ENCODE assay signal across 32 mouse cellular contexts in genomic region chr2:148245575-148245974, GRCm38 (mm10).
"Had no signal": no experiment of that assay in that cellular context is flagged by ENCODE, and none has a peak within 500 bp of the region (broad histone marks: within the 10 kb centered on the region; RNA-seq: fewer than 3 reads in every experiment).

No protein-coding gene starts in this region.

- H3K36me3 ChIP-seq: heart, embryonic 10.5 days; heart, embryonic 12.5 days; heart, embryonic 13.5 days; heart, embryonic 15.5 days; hindbrain, embryonic 10.5 days; hindbrain, embryonic 12.5 days; hindbrain, embryonic 13.5 days; hindbrain, embryonic 15.5 days; intestine, embryonic 15.5 days had no signal

- DNase-seq: heart, adult 18-20 months; heart, adult 2 months; heart, postnatal 10 days; heart, postnatal 14 days; heart, postnatal 36 days; heart, postnatal 4 days; kidney, adult 11 months; kidney, adult 18-20 months; kidney, adult 2 months; kidney, adult 8-10 months; kidney, postnatal 10 days; kidney, postnatal 4 days; layer of hippocampus, adult 9-11 months; layer of hippocampus, postnatal 36 days had no signal

- H3K4me2 ChIP-seq: heart, embryonic 11.5 days; heart, embryonic 12.5 days; heart, embryonic 13.5 days; heart, embryonic 15.5 days; hindbrain, embryonic 12.5 days; hindbrain, embryonic 13.5 days; hindbrain, embryonic 14.5 days; hindbrain, embryonic 15.5 days; intestine, embryonic 15.5 days had no signal

- H3K27ac ChIP-seq: heart, adult 2 months; heart, embryonic 10.5 days; heart, embryonic 13.5 days; heart, embryonic 15.5 days; hindbrain, embryonic 10.5 days; hindbrain, embryonic 12.5 days; hindbrain, embryonic 13.5 days; hindbrain, embryonic 14.5 days; hindbrain, embryonic 15.5 days; hindbrain, postnatal 0 days; intestine, embryonic 15.5 days; layer of hippocampus, adult 2 months; left cerebral cortex, adult 2 months had no signal

- ATAC-seq: hindbrain, embryonic 16.5 days; hindbrain, postnatal 0 days; inflammation-experienced regulatory T-cells, adult 6 months; intestine, embryonic 15.5 days; intestine, embryonic 16.5 days; intestine, postnatal 0 days had no signal

- H3K4me1 ChIP-seq: heart, embryonic 10.5 days; heart, embryonic 12.5 days; heart, embryonic 13.5 days; heart, embryonic 15.5 days; hindbrain, embryonic 10.5 days; hindbrain, embryonic 12.5 days; hindbrain, embryonic 13.5 days; hindbrain, embryonic 15.5 days; intestine, embryonic 15.5 days had no signal

- H3K9me3 ChIP-seq: heart, embryonic 10.5 days; heart, embryonic 12.5 days; heart, embryonic 13.5 days; heart, embryonic 15.5 days; hindbrain, embryonic 10.5 days; hindbrain, embryonic 12.5 days; hindbrain, embryonic 13.5 days; hindbrain, embryonic 15.5 days; intestine, embryonic 15.5 days had no signal

- H3K9ac ChIP-seq: heart, embryonic 12.5 days; heart, embryonic 13.5 days; heart, embryonic 15.5 days; hindbrain, embryonic 12.5 days; hindbrain, embryonic 13.5 days; hindbrain, embryonic 14.5 days; hindbrain, embryonic 15.5 days; intestine, embryonic 15.5 days had no signal

- H3K4me3 ChIP-seq: heart, adult 2 months; heart, embryonic 10.5 days; heart, embryonic 12.5 days; heart, embryonic 13.5 days; heart, embryonic 15.5 days; hindbrain, embryonic 10.5 days; hindbrain, embryonic 12.5 days; hindbrain, embryonic 13.5 days; hindbrain, embryonic 15.5 days; intestine, embryonic 15.5 days; layer of hippocampus, adult 2 months; left cerebral cortex, adult 2 months had no signal

- H3K27me3 ChIP-seq: heart, embryonic 12.5 days; heart, embryonic 13.5 days; heart, embryonic 15.5 days; hindbrain, embryonic 12.5 days; hindbrain, embryonic 13.5 days; hindbrain, embryonic 15.5 days; intestine, embryonic 15.5 days had no signal
